Mouse (Mus musculus) midbrain, embryonic 10.5 days (tissue): ENCODE measurements around the gene Zfp462. TPM values are rescaled to one million over a fixed set of nuclear protein-coding genes. Genes with fewer than 3 reads are reported as not detected.
A peak's percentile ranks its signal among the peaks of the same experiment; 100 is the strongest.

ENCODE experiments used
- DNase-seq: peaks from one replicate; pipeline ENCODE4 v3.0.0-alpha.2; 2017; ENCODE audit warnings: low spot score
- H3K27ac ChIP-seq: fragments of 300-500 bp; sonication (generic); replicated peaks from 2 replicates; pipeline ENCODE4 v1.5.1; 2016; ENCODE audit warnings: mild to moderate bottlenecking
- H3K27me3 ChIP-seq: fragments of 300-500 bp; sonication (generic); 2 replicates; pipeline ENCODE4 v1.6.1; 2016; ENCODE audit warnings: low read depth, mild to moderate bottlenecking; ENCODE audit not compliant: poor library complexity, severe bottlenecking
- H3K36me3 ChIP-seq: fragments of 300-500 bp; sonication (generic); 2 replicates; pipeline ENCODE4 v1.6.1; 2016; ENCODE audit warnings: mild to moderate bottlenecking, moderate library complexity
- H3K4me1 ChIP-seq: fragments of 300-500 bp; sonication (generic); 2 replicates; pipeline ENCODE4 v1.6.1; 2016
- H3K4me3 ChIP-seq: fragments of 300-500 bp; sonication (generic); 2 replicates; pipeline ENCODE4 v1.5.1; 2016; ENCODE audit warnings: mild to moderate bottlenecking, moderate library complexity
- H3K9me3 ChIP-seq: fragments of 300-500 bp; sonication (generic); replicated peaks from 2 replicates; pipeline ENCODE4 v1.6.1; 2016; ENCODE audit warnings: mild to moderate bottlenecking
- WGBS: fragments of 180-500 bp; shearing (Covaris S2); methylation state at CpG from one replicate; pipeline ENCODE4 v1.1.7; 2016; 5-methylcytosine and 5-hydroxymethylcytosine counted together
- polyA plus RNA-seq: library from polyadenylated mRNA; unstranded; fragments of >200 nt; fragmentation: Nextera tagmentation; extraction: Ambion mirVana; gene quantifications from 2 replicates; pipeline ENCODE4 v1.2.1, GENCODE M21; 2016

Zfp462 gene
- polyA plus RNA-seq, 1 experiment from 2014 or later: 13.9 TPM

- no peaks in the 10 kb centered on the region for H3K9me3 ChIP-seq
- H3K27ac ChIP-seq: no peak overlapping the region
- no peak for DNase-seq
- no peaks in the 10 kb centered on the region for H3K27me3 ChIP-seq
- no peak overlapping the region for H3K4me3 ChIP-seq
- H3K4me1 ChIP-seq: peaks cover 34% of the 10 kb centered on the region
- peaks cover 100% of the 10 kb centered on the region for H3K36me3 ChIP-seq
- WGBS: 90% methylated on average over 6 of the region's 6 CpGs
Observed at GRCm38 (mm10) chr4:55041106-55041730, 96.4 kb downstream of the Zfp462 start.

GRCm38 (mm10) chr4:55042573-55042972 is 97.7 kb downstream of the Zfp462 start:
- Histone ChIP-seq H3K27me3 (no peaks in the 10 kb centered on the region), H3K9me3 (no peaks in the 10 kb centered on the region), H3K27ac (peak overlapping the region; percentile 53; the same call in 1 of the 2 replicates), H3K36me3 (peaks cover 100% of the 10 kb centered on the region), H3K4me3 (no peak overlapping the region), H3K4me1 (peaks cover 34% of the 10 kb centered on the region)
- DNase-seq: no peak
- WGBS: 48% methylated on average over 4 of the region's 4 CpGs

GRCm38 (mm10) chr4:55047266-55047665 is 102.4 kb downstream of the Zfp462 start:
- WGBS: 89% methylated on average over 7 of the region's 7 CpGs

GRCm38 (mm10) chr4:55049938-55050610 is 105.2 kb downstream of the Zfp462 start:
- no peaks in the 10 kb centered on the region for H3K27me3 ChIP-seq
- no peak for DNase-seq
- peaks cover 99% of the 10 kb centered on the region for H3K36me3 ChIP-seq
- WGBS: 75% methylated on average over 16 of the region's 16 CpGs
- H3K4me1 ChIP-seq: no peaks in the 10 kb centered on the region
- no peak overlapping the region for H3K4me3 ChIP-seq
- H3K9me3 ChIP-seq: no peaks in the 10 kb centered on the region
- peak overlapping the region; percentile 39; the same call in 1 of the 2 replicates for H3K27ac ChIP-seq

More at GRCm38 (mm10) chr4:55047266-55047665, 102.4 kb downstream of the Zfp462 start:
- Histone ChIP-seq H3K36me3 (peaks cover 99% of the 10 kb centered on the region), H3K4me3 (no peak overlapping the region), H3K27me3 (no peaks in the 10 kb centered on the region), H3K27ac (no peak overlapping the region), H3K9me3 (no peaks in the 10 kb centered on the region), H3K4me1 (peaks cover 6% of the 10 kb centered on the region)
- no peak for DNase-seq

- Histone ChIP-seq H3K27ac (no peak overlapping the region), H3K4me1 (no peaks in the 10 kb centered on the region), H3K4me3 (no peak overlapping the region), H3K9me3 (no peaks in the 10 kb centered on the region), H3K27me3 (no peaks in the 10 kb centered on the region), H3K36me3 (peaks cover 99% of the 10 kb centered on the region)
- 83% methylated on average over 4 of the region's 4 CpGs for WGBS
- no peak for DNase-seq
Observed at GRCm38 (mm10) chr4:55051345-55051744, 106.5 kb downstream of the Zfp462 start.

GRCm38 (mm10) chr4:55052686-55053085 is 107.8 kb downstream of the Zfp462 start:
- no peaks in the 10 kb centered on the region for H3K27me3 ChIP-seq
- H3K36me3 ChIP-seq: peaks cover 99% of the 10 kb centered on the region
- H3K27ac ChIP-seq: no peak overlapping the region
- DNase-seq: no peak
- H3K9me3 ChIP-seq: no peaks in the 10 kb centered on the region
- H3K4me3 ChIP-seq: no peak overlapping the region
- no peaks in the 10 kb centered on the region for H3K4me1 ChIP-seq
- WGBS: 93% methylated on average over 10 of the region's 10 CpGs

GRCm38 (mm10) chr4:55057666-55058455 is 113.0 kb downstream of the Zfp462 start:
- no peak overlapping the region for H3K4me3 ChIP-seq
- no peaks in the 10 kb centered on the region for H3K9me3 ChIP-seq
- peaks cover 100% of the 10 kb centered on the region for H3K36me3 ChIP-seq
- 93% methylated on average over 10 of the region's 10 CpGs for WGBS
- H3K27ac ChIP-seq: no peak overlapping the region
- DNase-seq: no peak
- no peaks in the 10 kb centered on the region for H3K27me3 ChIP-seq
- H3K4me1 ChIP-seq: no peaks in the 10 kb centered on the region

GRCm38 (mm10) chr4:55058901-55059300 is 114.1 kb downstream of the Zfp462 start:
- Histone ChIP-seq H3K27ac (no peak overlapping the region), H3K9me3 (no peaks in the 10 kb centered on the region), H3K4me3 (no peak overlapping the region), H3K4me1 (no peaks in the 10 kb centered on the region), H3K27me3 (no peaks in the 10 kb centered on the region), H3K36me3 (peaks cover 100% of the 10 kb centered on the region)
- DNase-seq: no peak
- 93% methylated on average over 5 of the region's 5 CpGs for WGBS

- WGBS: 84% methylated on average over 17 of the region's 17 CpGs
- H3K36me3 ChIP-seq: peaks cover 98% of the 10 kb centered on the region
- H3K9me3 ChIP-seq: no peaks in the 10 kb centered on the region
- H3K27me3 ChIP-seq: no peaks in the 10 kb centered on the region
- H3K4me3 ChIP-seq: no peak overlapping the region
- no peaks in the 10 kb centered on the region for H3K4me1 ChIP-seq
- no peak overlapping the region for H3K27ac ChIP-seq
- no peak for DNase-seq
Observed at GRCm38 (mm10) chr4:55066341-55067170, 121.7 kb downstream of the Zfp462 start.

- Histone ChIP-seq H3K36me3 (peaks cover 100% of the 10 kb centered on the region), H3K4me3 (no peak overlapping the region), H3K4me1 (peaks cover 6% of the 10 kb centered on the region), H3K9me3 (no peaks in the 10 kb centered on the region), H3K27me3 (no peaks in the 10 kb centered on the region), H3K27ac (no peak overlapping the region)
- no peak for DNase-seq
- WGBS: 90% methylated on average over 5 of the region's 5 CpGs
Observed at GRCm38 (mm10) chr4:55071535-55071934, 126.7 kb downstream of the Zfp462 start.

- peaks cover 32% of the 10 kb centered on the region for H3K4me1 ChIP-seq
- peak overlapping the region; percentile 80 for H3K27ac ChIP-seq
- peaks cover 100% of the 10 kb centered on the region for H3K36me3 ChIP-seq
- H3K27me3 ChIP-seq: no peaks in the 10 kb centered on the region
- peak; percentile 49 for DNase-seq
- 0 out of 2 replicates have a peak overlapping the region, but pooled peaks have one; percentile 0 for H3K4me3 ChIP-seq
- 48% methylated on average over 11 of the region's 11 CpGs for WGBS
- no peaks in the 10 kb centered on the region for H3K9me3 ChIP-seq
Observed at GRCm38 (mm10) chr4:55077133-55077889, 132.5 kb downstream of the Zfp462 start.
